Mouse (Mus musculus) heart, adult 2 months (tissue): Measurements from ENCODE around the gene Ky.

Experiments used
- CTCF ChIP-seq: fragments of 200-600 bp; IDR thresholded peaks from 2 replicates; pipeline ENCODE4 v1.8.1; 2022; ENCODE audit warnings: antibody characterized with exemption, mild to moderate bottlenecking, moderate library complexity
- EP300 ChIP-seq: fragments of 200-500 bp; IDR thresholded peaks from 2 replicates; pipeline ENCODE4 v1.6.1; 2011; ENCODE audit warnings: low read depth, low read length, control low read depth; ENCODE audit not compliant: insufficient read depth

DNA sequence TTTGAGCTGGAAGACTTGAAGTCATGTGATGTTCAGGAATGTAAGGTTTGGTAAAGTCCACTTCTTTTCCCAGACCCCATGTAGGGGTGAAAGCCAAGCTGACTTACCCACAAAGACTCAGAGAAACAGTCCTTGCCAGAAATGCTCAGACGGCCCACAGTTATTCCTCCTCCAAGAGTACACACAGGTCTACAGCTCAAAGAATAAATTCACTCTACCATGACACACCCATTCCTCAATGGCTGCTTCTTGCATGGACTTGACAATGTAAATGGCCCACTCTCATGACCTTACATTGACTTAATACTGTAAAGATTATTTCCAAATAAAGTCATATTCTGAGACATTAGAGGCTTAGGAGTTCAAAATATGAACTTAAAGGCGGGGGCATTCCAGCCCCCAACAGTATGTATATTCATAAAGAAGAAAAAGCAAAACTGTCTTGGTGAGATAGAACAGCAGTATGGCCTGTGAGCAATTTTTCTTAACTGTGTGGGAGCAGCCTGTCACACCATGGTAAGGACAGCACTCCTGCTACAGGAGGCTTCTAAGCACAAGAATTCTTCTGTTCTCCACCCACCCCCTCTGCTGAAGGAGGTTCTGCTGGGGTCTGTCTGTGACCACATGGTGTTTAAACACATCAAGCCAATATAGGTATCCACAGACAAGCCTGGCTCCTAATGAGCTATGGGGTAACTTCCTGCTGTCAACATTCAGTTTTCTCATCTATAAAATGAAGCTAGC is 35.3 kb upstream of the Ky start:
- no peak for TF ChIP-seq CTCF
- no peak for TF ChIP-seq EP300
